Mouse (Mus musculus): ENCODE data around the gene 4931414P19Rik.
A peak's percentile ranks its signal among the peaks of the same experiment; 100 is the strongest.

The 4931414P19Rik gene

DNA sequence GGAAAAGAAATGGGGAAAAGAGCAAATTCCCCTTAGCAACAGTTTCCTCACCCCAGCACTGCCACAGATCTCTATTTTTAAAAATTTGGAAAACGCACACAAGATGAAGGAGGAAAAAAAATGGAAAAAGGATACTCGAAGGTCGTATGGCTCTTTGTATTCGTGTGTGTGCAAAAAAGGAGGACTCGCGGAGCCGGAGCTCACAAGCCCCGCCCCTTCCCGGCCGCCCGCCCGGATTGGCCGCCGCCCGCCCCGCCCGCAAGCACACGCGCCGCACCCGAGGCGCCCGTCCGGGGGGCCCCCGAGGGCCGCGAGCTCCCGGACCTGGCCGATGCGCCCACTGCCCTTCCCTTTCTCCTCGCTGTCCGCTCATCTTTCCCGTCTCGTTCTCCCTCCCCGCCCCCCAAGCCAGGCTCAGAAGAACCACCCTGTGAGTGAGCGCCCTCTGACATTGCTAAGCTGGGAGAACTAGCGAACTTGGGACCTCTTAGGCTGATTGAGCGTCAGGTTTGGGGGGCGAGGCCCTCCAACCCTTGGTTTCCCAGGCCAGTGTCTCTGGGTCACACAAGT lies at the start of gene 4931414P19Rik:
Gene 4931414P19Rik, minus strand, starts transcription at position 242 of the 570 bp plus-strand sequence.
- DNase-seq (ENCODE audit: extremely low read depth, low read depth, low spot score), result no peak

GRCm38 (mm10) chr14:54653496-54653895 lies 47.7 kb upstream of the 4931414P19Rik start:
- DNase-seq (ENCODE audit: extremely low read depth, low read depth, low spot score), result no peak

DNA sequence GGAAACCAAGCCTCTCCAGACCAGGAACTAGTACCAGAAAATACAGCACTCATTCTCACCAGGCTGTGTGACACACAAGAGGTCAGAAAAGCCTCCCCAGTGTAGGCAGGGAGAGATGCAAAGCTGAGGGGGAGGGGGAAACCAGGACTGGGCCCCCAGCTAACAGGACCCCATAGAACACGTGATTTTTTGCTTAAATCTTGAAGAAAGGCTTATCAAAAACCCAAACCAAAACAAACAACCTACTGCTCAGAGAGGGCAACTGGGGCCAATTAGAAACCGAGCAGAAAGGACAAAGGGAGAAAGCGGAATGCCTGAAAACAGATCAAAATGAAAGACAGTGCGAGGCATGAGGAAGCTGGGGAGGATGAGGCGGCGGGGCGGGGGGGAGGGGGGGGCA lies 47.0 kb upstream of the 4931414P19Rik start:
- DNase-seq (ENCODE audit: extremely low read depth, low read depth, low spot score), result no peak

DNA sequence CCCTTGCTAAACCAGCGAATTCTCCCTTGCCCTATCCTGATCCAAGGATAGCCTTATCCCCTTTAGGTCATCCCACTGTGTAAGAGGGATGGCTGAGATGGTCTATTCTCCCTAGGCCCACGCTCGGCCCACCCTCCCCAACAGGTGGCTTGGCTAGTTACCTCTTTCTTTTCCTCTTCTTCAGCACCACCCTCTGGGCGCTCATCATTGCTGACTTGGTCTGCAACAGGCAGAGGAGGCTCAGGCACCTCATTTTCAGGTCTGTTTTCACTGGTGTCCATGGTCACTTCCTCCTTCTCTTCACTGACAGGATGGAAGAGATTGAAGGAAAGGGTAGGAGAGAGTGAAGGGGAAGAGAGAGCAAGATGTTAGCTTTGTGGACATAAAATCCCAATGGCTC lies 45.8 kb upstream of the 4931414P19Rik start:
- DNase-seq (ENCODE audit: extremely low read depth, low read depth, low spot score), result no peak

DNA sequence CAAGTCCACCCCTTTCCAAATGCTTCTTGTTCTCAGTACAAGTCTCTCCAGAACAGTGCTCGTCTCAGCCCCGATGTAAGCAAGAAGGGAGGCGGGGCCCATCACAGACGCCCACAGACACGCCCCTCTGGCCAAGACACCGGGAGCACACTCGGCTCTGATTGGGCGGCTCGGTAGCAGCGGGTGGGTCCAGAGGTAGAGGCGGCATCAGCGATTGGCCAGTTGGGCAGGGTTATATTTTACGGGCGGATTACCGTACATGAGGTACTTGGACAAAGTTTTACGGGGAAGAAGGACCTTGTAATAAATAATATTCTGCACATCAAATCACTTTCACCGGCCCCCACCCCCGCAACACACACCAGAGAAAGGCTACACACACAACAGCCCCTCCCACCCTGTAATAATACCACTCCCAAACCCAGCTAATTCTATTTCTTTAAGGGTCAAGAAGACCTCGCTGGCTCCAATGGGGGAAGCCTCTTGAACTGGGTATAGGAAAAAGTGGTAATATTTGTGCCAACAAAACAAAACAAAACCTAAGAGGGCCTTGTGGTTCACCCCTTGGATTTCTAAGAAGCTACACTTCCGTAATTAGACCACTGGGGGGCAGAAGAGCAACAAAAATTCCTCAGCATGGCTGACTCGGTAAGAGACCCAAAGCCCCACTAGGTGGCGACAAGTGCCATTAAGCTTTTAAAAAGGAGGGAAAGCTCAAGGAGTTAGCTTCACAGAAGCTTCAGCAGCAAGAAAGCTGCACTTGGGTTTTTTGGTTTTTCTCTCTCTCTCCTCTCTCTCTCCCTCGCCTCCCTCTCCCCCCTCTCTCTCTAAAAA lies 45.0 kb upstream of the 4931414P19Rik start:
- DNase-seq (ENCODE audit: extremely low read depth, low read depth, low spot score), result peak; percentile 43

- no peak for DNase-seq (ENCODE audit: extremely low read depth, low read depth, low spot score)
Observed at GRCm38 (mm10) chr14:54647900-54648299, 42.1 kb upstream of the 4931414P19Rik start.

DNA sequence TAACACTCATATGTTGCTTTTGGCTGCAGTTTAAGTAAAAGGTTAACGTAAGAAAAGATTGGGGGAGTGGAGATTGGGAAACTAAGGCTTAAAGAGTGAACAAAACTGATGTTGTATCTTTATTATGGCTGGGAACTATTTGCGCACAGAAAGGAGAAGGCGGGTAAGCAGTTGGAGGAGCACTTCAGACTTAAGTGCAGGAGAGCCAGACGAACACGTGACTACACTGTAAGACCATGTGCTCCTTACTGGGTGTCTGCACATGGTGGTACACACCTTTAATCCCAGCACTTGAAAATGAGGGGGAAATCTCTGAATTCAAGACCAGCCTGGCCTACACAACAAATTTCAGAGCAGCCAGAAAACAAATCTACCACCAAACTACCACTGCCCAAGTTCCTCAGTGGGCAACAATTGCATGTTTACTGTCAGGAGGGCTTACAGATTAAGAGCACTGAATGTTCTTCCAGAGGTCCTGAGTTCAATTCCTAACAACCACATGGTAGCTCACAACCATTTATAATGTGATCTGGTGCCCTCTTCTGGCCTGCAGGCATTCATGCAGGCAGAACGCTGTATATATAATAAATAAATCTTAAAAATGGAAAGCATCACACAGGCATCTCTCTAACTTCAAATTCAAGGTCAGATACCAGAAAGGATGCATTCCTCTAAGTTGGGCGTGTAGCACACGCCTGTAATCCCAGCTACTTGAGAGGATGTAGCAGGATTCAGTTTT lies 41.3 kb upstream of the 4931414P19Rik start:
- no peak for DNase-seq (ENCODE audit: extremely low read depth, low read depth, low spot score)

DNA sequence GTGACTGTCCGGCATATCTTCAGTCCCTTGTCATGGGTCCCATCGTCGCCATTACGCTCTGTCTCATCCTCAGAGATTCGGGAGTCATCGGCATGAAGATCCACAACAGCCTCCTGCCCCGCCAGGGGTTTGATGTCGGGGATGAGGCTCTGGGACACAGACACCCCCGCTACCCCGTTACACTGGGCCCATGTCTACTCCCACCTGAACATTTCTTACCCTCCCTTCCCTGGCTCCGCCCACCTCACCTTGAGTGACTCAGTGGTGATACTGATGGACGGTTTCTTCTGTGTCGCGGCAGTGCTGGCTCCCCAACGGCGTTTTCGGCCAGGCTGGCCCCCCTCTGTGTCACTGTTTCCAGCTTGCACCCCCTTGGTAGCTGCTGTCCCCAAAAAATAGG lies 40.7 kb upstream of the 4931414P19Rik start:
- DNase-seq (ENCODE audit: extremely low read depth, low read depth, low spot score), result no peak

- DNase-seq (ENCODE audit: extremely low read depth, low read depth, low spot score), result no peak
Observed at GRCm38 (mm10) chr14:54644294-54644693, 38.5 kb upstream of the 4931414P19Rik start.

DNA sequence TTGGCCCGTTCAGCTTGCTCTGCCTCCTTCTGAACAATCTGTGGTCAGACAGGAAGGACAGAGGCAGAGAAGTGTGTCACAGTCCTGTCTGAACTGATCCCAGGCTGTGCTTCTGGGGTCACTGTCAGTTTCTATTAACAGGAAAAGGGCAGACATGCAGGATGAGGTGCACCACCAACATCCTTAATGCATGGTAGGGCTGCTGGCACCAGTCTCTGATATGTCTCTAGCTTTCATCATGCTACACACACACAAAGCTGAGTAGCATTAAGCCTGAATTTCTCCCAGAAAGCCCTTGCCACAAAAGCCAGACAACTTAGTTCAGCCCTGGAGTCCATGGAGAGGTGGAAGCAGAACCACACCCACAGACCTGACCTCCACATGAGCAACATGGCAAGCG lies 37.2 kb upstream of the 4931414P19Rik start:
- no peak for DNase-seq (ENCODE audit: extremely low read depth, low read depth, low spot score)

DNA sequence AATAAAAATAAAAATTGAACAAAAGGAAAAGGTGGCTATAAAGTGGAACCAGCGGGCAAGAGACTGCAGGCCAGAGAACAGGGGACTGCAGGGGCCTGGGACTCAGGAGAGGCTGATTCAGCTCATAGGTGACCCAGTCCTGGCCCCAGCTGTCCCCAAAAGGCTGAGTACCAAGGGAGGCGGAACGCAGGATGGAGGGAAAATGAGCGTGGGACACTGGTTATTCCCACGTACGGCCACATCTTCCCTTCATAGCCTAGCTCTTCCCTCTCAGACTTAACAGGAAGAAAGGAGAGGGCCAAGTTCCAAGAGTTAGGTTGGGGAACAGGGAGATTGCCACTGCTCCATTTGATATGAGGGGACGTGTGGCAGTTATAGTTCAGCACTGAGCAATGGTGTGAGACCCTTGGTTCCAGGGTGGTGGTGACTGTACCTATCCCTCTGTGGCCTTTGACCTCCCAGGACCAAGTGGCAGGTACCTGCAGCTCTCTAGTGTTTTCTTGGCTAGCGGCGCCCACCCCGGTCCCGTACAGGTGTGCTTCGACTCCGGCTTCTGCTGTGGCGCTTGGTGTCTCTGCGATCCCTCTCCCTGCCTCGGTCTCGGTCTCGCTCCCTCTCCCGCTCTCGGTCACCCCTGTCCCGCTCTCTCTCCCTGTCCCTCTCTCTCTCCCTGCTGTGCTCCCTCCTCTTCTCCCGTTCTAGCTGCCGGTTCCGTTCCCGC lies 36.6 kb upstream of the 4931414P19Rik start:
- no peak for DNase-seq (ENCODE audit: extremely low read depth, low read depth, low spot score)

DNA sequence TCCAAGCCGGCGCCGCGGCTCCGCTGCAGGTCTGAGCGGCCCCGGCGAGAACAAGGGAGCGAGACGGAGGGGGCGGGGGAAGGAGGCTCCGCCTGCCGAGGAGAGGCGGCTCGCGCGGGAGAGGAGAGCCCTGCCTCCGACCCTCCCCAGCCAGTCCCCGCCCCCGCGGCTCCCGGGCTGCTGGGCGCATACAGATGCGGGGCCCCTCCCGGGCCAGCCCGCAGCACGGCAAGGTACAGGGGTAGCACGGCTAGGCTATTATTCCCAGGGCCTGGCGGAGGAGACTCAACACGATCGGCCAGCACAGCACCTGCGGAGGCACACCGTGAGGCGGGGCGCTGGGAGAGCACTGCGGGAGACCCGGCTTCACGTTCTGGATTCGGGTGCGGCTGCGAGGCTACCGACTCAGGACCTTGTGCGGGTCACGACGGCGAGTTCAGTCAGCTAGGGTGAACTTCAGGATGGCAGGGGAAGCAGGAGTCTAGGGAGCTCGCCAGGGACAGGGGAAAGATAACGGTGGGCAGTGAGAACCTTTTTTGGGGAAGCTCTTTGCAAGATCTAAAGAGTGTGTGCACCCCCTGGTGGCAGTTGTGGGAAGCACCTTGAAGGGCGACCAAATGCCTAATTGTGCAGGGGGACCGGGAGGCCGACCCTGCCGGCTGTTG lies 35.6 kb upstream of the 4931414P19Rik start, which contains the start of gene Cdh24:
Gene Cdh24, minus strand, starts transcription at position 60 of the 665 bp plus-strand sequence.
- DNase-seq (ENCODE audit: extremely low read depth, low read depth, low spot score), result no peak

DNA sequence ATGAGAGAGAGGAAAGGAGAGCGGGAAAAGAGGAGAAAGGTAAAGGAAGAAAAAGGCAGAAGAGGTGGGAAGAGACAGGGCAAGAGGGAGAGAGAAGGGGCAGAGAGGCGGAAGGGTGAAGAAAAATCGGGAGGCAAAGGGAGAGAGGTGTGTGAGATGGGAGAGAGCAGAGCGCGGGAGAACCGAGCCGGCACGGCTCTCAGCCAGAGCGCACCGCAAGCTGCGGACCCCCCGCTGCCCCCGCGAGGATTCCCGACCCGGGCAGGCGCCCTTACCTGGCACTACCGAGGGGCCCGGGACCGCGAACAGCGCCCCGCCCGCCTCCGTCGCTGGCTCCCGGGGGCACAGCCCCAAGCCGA lies 35.1 kb upstream of the 4931414P19Rik start, which contains the start of gene Gm17606:
Gene Gm17606, plus strand, starts transcription at position 7 of the 359 bp plus-strand sequence.
- no peak for DNase-seq (ENCODE audit: extremely low read depth, low read depth, low spot score)

DNA sequence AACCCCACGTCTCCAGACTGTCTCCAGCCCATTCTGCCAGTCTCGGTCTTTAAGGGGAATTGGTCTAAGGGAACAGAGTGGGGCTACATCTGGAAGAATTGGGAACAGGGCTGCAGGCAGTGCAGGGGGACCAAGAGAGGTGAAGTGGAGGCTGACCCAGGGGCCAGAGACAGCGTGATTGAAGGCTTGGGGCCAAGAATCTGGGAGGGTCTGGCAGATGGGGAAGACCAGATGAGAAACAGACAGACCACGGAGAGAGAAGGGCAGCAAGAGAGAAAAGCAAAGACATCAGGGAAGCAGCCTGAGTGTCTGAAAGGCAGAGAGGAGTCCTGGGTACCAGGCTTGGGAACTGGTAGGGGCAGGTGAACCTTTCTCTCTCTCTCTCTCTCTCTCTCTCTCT lies 34.3 kb upstream of the 4931414P19Rik start:
- DNase-seq (ENCODE audit: extremely low read depth, low read depth, low spot score), result no peak

GRCm38 (mm10) chr14:54638210-54638609 lies 32.4 kb upstream of the 4931414P19Rik start:
- DNase-seq (ENCODE audit: extremely low read depth, low read depth, low spot score), result no peak

DNA sequence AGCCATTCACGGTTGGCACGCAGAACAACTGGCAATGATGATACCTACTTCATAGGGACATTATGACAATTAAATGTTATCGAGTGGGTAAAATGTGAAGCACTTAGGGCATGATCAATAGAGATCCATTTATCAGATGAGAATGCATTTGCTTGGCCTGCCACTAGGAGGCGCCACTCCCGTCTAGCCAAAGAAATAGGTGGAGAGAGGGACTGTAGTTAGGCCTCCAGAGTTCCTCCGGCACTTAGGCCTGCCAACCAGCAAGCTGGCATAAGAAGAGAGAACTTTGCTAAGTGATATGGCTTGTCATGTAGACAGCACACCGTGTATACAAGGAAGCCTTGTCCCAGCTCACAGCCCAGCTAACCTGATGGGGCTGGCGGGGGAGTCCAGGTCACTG lies 31.2 kb upstream of the 4931414P19Rik start:
- no peak for DNase-seq (ENCODE audit: extremely low read depth, low read depth, low spot score)

DNA sequence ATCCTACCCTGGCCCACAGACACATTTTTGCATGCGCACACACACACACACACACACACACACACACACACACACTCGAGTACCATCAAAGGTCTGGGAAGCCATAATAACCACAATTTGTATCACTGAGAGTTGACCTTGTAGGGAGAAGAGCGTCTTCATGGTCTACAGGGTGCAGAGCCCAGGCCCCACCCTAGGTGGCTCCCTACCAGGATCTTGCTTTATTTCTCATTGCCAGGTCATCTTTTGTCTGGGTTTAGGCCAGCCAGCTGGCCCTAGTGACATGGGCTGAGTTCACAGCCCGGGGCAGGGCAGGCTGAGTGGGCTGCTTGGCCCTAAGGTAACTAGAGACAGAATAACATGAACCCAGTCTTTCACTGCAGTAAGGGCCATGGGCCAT lies 28.4 kb upstream of the 4931414P19Rik start:
- no peak for DNase-seq (ENCODE audit: extremely low read depth, low read depth, low spot score)

GRCm38 (mm10) chr14:54632252-54632651 lies 26.5 kb upstream of the 4931414P19Rik start:
- no peak for DNase-seq (ENCODE audit: extremely low read depth, low read depth, low spot score)

DNA sequence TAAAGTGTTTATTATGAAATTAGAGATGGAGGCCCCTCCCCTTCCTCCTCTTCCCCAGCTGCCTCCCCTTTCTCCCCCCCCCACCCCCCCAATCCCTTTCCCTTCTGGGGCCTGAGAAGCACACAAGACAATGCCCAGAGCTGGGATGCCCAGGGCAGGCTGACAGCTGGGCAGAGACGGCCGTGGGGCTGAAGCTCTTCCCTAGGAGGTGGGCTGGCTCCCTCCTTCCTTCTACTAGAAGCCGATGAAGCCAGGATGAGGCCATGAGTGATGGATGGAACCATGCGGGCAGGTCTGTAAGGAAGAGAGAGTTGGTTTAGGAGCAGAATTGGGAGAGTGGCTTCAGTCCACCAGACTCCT lies 25.4 kb upstream of the 4931414P19Rik start:
- DNase-seq (ENCODE audit: extremely low read depth, low read depth, low spot score), result no peak

- no peak for DNase-seq (ENCODE audit: extremely low read depth, low read depth, low spot score)
Observed at GRCm38 (mm10) chr14:54630583-54631239, 24.9 kb upstream of the 4931414P19Rik start.
